Mouse (Mus musculus) c-Kit-negative CD71-positive TER-119-positive erythroid progenitor cells, embryonic 14.5 days (primary cell): ENCODE results near the gene Lax1.
"Not testable (repeated sequence)": the region's sequence is repeated elsewhere in the genome, so short reads cannot be mapped to it uniquely, and the experiment has no call there.

Source experiments
- DNase-seq: peaks from one replicate; pipeline ENCODE4 v3.0.0-alpha.2; 2013; ENCODE audit warnings: low read depth, low spot score

The Lax1 gene

GRCm38 (mm10) chr1:133689897-133690296, at the start of gene Lax1:
Gene Lax1, minus strand, starts transcription at chr1:133690108.
- no peak for DNase-seq

- no peak for DNase-seq
These were observed 46.8 kb upstream of the Lax1 start for GRCm38 (mm10) chr1:133736664-133737063.

GRCm38 (mm10) chr1:133735995-133736652, 46.2 kb upstream of the Lax1 start:
- no peak for DNase-seq

GRCm38 (mm10) chr1:133732814-133733213, 42.9 kb upstream of the Lax1 start:
- no peak for DNase-seq

- DNase-seq, result no peak
These were observed 38.4 kb upstream of the Lax1 start for GRCm38 (mm10) chr1:133728339-133728738.

GRCm38 (mm10) chr1:133720342-133720741, 30.4 kb upstream of the Lax1 start:
- no peak for DNase-seq

GRCm38 (mm10) chr1:133718786-133719185, 28.9 kb upstream of the Lax1 start:
- no peak for DNase-seq

- no peak for DNase-seq
These were observed 28.4 kb upstream of the Lax1 start for GRCm38 (mm10) chr1:133718296-133718695.

- no peak for DNase-seq
These were observed 26.6 kb upstream of the Lax1 start for GRCm38 (mm10) chr1:133716464-133716863.

- DNase-seq, result no peak
These were observed 25.3 kb upstream of the Lax1 start for GRCm38 (mm10) chr1:133715191-133715590.

- no peak for DNase-seq
These were observed 23.1 kb upstream of the Lax1 start for GRCm38 (mm10) chr1:133713009-133713370.

- DNase-seq, result no peak
These were observed 22.5 kb upstream of the Lax1 start for GRCm38 (mm10) chr1:133712288-133713008.

GRCm38 (mm10) chr1:133711376-133711775, 21.5 kb upstream of the Lax1 start:
- no peak for DNase-seq

- DNase-seq, result no peak
These were observed 21.0 kb upstream of the Lax1 start for GRCm38 (mm10) chr1:133710895-133711294.

GRCm38 (mm10) chr1:133709292-133709691, 19.4 kb upstream of the Lax1 start:
- no peak for DNase-seq

GRCm38 (mm10) chr1:133701824-133702223, 11.9 kb upstream of the Lax1 start:
- DNase-seq, result not testable (repeated sequence)

GRCm38 (mm10) chr1:133697935-133698620, 8.2 kb upstream of the Lax1 start:
- no peak for DNase-seq

GRCm38 (mm10) chr1:133695901-133696300, 6.0 kb upstream of the Lax1 start:
- no peak for DNase-seq

GRCm38 (mm10) chr1:133694876-133695275, 5.0 kb upstream of the Lax1 start:
- DNase-seq, result no peak

GRCm38 (mm10) chr1:133694301-133694700, 4.4 kb upstream of the Lax1 start:
- no peak for DNase-seq

GRCm38 (mm10) chr1:133693536-133694114, 3.7 kb upstream of the Lax1 start:
- no peak for DNase-seq

- DNase-seq, result no peak
These were observed 2.3 kb upstream of the Lax1 start for GRCm38 (mm10) chr1:133692195-133692594.
